Mouse (Mus musculus): ENCODE data around the gene Noxred1. TPM values are rescaled to one million over a fixed set of nuclear protein-coding genes. Genes with fewer than 3 reads are reported as not detected.
A peak's percentile ranks its signal among the peaks of the same experiment; 100 is the strongest.
"Not testable (repeated sequence)": the region's sequence is repeated elsewhere in the genome, so short reads cannot be mapped to it uniquely, and the experiment has no call there.

The Noxred1 gene
- 1 to 10 TPM; 1.1 to 3.8 TPM for total RNA-seq (2021)
- long read RNA-seq, experiment 1: 0 reads
- long read RNA-seq, experiment 2, partial matches to known transcripts: 0 of 1 reads
- long read RNA-seq, experiment 2, other reads (novel, unspliced or antisense): 1 of 1 reads

DNA sequence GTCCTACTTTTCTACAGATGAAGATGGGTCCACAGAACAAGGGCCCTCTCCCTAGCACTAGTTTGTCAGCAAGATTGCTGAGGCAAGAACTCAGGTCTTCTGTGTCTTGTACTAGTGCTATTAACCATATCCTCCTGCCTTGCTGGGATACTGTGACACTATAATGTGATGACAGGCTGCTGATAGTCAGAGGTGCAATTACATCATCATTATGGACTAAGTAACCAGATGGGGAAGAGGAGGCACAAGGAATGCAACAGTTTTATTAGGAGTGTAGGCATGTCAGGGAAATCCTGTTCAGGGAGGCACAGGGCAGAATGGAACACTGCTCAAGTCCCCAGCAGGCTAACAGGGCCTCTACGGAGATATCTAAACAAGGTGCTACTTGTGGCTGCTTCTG lies at the start of gene Noxred1:
Noxred1 (minus strand) TSS at position 101 of the 400 bp plus-strand sequence.
- H3K27ac ChIP-seq: no peak within 1 kb of the TSS
- intact Hi-C loops (cut with DNase I): no loop called here
- no peak for DNase-seq (ENCODE audit: extremely low spot score in 1 of 2, low spot score in 2 of 2)
- no peak for TF ChIP-seq CTCF (IDR thresholded peaks at IDR 0.05)
- H3K4me3 ChIP-seq: no peak within 1 kb of the TSS

DNA sequence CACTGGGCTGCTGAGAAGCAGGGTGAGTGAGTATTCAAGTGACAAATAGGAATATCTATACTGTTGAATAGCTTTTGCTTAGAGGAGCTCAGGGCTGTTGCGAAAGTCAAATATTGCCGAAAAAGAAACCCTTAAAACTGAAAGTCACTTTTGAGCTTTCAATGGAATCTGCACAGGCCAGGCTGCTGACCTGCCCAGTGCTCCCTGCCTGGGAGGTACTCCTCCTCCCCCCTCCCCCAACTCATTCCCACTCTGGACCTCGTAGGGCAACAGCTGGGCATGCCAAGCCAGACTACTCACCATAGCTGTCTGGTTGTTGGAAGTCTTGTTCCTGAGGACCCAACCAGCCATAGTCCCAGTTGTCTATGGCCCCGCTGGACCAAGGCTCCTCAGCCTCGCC lies 46.2 kb upstream of the Noxred1 start:
- no peak overlapping the region for H3K27ac ChIP-seq
- intact Hi-C loops (cut with DNase I): no loop called here
- H3K4me3 ChIP-seq: no peak overlapping the region
- TF ChIP-seq CTCF (IDR thresholded peaks at IDR 0.05): no peak
- DNase-seq (ENCODE audit: extremely low spot score in 1 of 2, low spot score in 2 of 2): no peak

DNA sequence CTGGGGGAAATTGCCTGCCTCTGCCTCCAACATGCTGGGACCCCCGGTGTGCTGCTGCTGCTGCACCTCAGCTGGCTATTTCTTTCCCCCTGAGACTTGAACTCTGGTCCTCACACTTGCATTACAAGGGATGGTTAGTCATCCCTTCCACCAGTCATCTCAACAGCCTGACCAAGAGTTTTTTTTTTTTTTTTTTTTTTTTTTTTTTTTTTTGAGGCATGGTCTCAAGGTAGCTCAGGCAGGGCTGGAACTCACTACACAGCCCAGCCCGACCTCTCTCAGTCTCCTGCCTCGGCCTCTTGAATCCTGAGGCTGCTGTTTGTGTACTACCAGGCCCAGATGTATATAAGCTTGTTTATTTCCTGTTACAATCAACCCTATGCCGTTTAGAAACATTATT lies 45.7 kb upstream of the Noxred1 start:
- TF ChIP-seq CTCF (IDR thresholded peaks at IDR 0.05): no peak
- no peak for DNase-seq (ENCODE audit: extremely low spot score in 1 of 2, low spot score in 2 of 2)

GRCm38 (mm10) chr12:87283706-87284105 lies 45.2 kb upstream of the Noxred1 start:
- no peak for DNase-seq (ENCODE audit: extremely low spot score in 1 of 2, low spot score in 2 of 2)
- TF ChIP-seq CTCF (IDR thresholded peaks at IDR 0.05): no peak
- Histone ChIP-seq H3K27ac (no peak overlapping the region), H3K4me3 (no peak overlapping the region)
- intact Hi-C loops (cut with DNase I): no loop called here

More for the DNA sequence above, 45.7 kb upstream of the Noxred1 start:
- no peak overlapping the region for H3K27ac ChIP-seq
- intact Hi-C loops (cut with DNase I): no loop called here
- H3K4me3 ChIP-seq: no peak overlapping the region

- intact Hi-C loops (cut with DNase I): no loop called here
- Histone ChIP-seq H3K4me3 (no peak overlapping the region), H3K27ac (no peak overlapping the region)
- TF ChIP-seq CTCF (IDR thresholded peaks at IDR 0.05): no peak
- no peak for DNase-seq (ENCODE audit: extremely low spot score in 1 of 2, low spot score in 2 of 2)
Measured at GRCm38 (mm10) chr12:87282743-87283142, 44.2 kb upstream of the Noxred1 start.

- DNase-seq (ENCODE audit: extremely low spot score in 1 of 2, low spot score in 2 of 2): no peak
- intact Hi-C loops (cut with DNase I): no loop called here
- Histone ChIP-seq H3K27ac (no peak overlapping the region), H3K4me3 (no peak overlapping the region)
- TF ChIP-seq CTCF (IDR thresholded peaks at IDR 0.05): no peak
Measured at GRCm38 (mm10) chr12:87281766-87282165, 43.2 kb upstream of the Noxred1 start.

DNA sequence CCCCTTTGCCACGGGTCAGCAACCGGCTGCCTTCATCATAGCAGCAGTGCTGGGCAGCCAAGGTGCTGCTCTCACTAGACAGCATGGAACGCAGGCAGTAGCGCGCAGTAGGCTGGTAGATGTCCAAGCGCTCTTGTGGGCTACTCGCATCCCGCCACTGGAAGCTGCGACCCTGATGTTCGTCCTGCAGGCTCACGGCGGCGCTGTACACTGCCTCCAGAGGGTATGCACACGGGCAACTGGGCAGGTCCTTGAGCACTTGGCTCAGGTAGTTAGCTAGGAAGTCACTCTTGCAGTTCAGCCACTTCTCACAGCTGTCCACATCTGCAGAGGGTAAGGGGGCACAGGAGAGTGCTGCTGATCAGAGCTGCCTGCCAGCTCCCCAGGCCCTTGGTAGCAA lies 41.3 kb upstream of the Noxred1 start:
- Histone ChIP-seq H3K27ac (no peak overlapping the region), H3K4me3 (no peak overlapping the region)
- DNase-seq (ENCODE audit: extremely low spot score in 1 of 2, low spot score in 2 of 2): no peak
- intact Hi-C loops (cut with DNase I): no loop called here
- no peak; the same call in 1 of the 2 replicates for TF ChIP-seq CTCF (IDR thresholded peaks at IDR 0.05)

DNA sequence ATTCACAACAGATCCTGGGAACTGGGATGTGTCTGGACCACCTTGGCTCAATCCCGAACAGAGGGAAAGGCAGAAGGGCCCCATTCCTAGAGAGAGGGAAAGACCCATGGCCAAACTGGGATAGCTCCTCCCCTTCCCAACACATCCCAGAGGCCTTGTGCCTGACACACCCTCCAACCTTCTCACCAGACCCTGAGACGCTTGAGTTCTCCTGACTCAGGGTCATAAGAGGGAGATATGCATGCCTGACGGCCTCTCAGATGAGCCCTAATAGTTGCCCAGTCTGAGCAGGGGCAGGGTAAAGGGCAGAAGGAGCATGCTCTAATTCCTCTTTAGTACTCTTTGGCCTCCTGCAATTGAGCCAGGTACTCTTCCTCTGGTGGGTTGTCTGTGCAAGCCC lies 40.8 kb upstream of the Noxred1 start:
- intact Hi-C loops (cut with DNase I): no loop called here
- no peak for TF ChIP-seq CTCF (IDR thresholded peaks at IDR 0.05)
- no peak for DNase-seq (ENCODE audit: extremely low spot score in 1 of 2, low spot score in 2 of 2)
- Histone ChIP-seq H3K4me3 (no peak overlapping the region), H3K27ac (no peak overlapping the region)

GRCm38 (mm10) chr12:87278118-87278730 lies 39.7 kb upstream of the Noxred1 start:
- DNase-seq (ENCODE audit: extremely low spot score in 1 of 2, low spot score in 2 of 2): no peak
- H3K27ac ChIP-seq: no peak overlapping the region
- TF ChIP-seq CTCF (IDR thresholded peaks at IDR 0.05): no peak
- intact Hi-C loops (cut with DNase I): no loop called here
- H3K4me3 ChIP-seq: no peak overlapping the region

- intact Hi-C loops (cut with DNase I); H3K27ac ChIP-seq; DNase-seq (ENCODE audit: extremely low spot score in 1 of 2, low spot score in 2 of 2); H3K4me3 ChIP-seq: not testable (repeated sequence)
Measured at GRCm38 (mm10) chr12:87277251-87277650, 38.7 kb upstream of the Noxred1 start.

- no peak for TF ChIP-seq CTCF (IDR thresholded peaks at IDR 0.05)
- intact Hi-C loops (cut with DNase I): no loop called here
- H3K27ac ChIP-seq: no peak overlapping the region
Measured at GRCm38 (mm10) chr12:87274853-87275831, 36.6 kb upstream of the Noxred1 start.

GRCm38 (mm10) chr12:87267682-87268081 lies 29.1 kb upstream of the Noxred1 start:
- TF ChIP-seq CTCF (IDR thresholded peaks at IDR 0.05): peak; percentile 49
- Histone ChIP-seq H3K4me3 (peak overlapping the region; percentile 97), H3K27ac (no peak overlapping the region)
- DNase-seq (ENCODE audit: extremely low spot score in 1 of 2, low spot score in 2 of 2): no peak
- intact Hi-C loops (cut with DNase I): loop anchor here (1.0 to 2.0 kb wide), 3 partner anchors 68 to 149 kb away; partner anchors contain the start of genes Gstz1 and Pomt2

More at GRCm38 (mm10) chr12:87274853-87275831, 36.6 kb upstream of the Noxred1 start:
- H3K4me3 ChIP-seq: no peak overlapping the region
- no peak for DNase-seq (ENCODE audit: extremely low spot score in 1 of 2, low spot score in 2 of 2)

Data from left cerebral cortex, adult 2 months (tissue).